Mouse (Mus musculus): ENCODE data around the gene Cox5b. TPM values are rescaled to one million over a fixed set of nuclear protein-coding genes. Genes with fewer than 3 reads are reported as not detected.

Gene Cox5b
- 362 and 401 TPM in 2 replicates for polyA plus RNA-seq (2015; fragmentation: Nextera tagmentation; extraction: Ambion mirVana)

DNA sequence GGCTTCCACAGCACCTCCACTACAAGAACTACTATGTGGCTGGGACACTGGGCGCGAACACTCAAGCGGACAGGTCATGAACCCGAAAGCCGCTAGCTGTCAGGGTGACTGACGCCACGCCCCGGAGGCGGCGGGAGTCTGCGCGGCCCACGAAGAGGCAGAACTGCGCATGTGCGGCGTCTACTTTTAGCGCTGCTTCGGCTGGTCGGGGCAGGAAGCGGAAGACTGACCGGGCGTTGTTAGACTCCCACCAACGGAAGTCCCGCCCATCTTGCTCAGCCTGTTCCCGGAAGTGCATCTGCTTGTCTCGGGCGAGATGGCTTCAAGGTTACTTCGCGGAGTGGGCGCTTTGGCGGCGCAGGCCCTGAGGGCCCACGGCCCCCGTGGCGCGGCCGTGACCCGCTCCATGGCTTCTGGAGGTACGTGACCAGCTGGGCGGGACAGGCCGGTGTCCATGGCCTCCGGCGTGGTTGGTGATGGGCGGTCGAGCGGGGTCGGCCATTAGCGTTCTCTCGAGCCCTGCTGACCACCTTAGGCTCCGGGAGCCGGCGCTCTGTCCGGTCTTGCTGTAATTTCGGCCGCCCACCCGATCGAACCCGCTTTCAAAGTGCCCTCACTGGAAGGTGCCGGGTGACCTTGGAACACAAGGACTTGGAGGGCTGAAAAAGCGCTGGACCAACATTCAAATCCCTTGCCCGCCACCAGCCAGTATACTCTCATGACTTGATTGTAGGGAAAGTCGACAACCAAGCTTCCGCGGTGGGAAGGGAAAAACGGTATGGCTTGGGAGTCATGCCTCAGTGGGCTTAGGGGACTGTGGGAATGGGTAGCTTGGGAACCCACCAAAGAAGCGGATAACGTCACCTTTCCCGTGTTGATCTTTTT lies at the start of gene Cox5b:
Gene Cox5b, plus strand, starts transcription at position 179 of the 885 bp plus-strand sequence.
- WGBS (ENCODE audit: insufficient replicate concordance): under 1% methylated on average over 68 of the region's 68 CpGs

DNA sequence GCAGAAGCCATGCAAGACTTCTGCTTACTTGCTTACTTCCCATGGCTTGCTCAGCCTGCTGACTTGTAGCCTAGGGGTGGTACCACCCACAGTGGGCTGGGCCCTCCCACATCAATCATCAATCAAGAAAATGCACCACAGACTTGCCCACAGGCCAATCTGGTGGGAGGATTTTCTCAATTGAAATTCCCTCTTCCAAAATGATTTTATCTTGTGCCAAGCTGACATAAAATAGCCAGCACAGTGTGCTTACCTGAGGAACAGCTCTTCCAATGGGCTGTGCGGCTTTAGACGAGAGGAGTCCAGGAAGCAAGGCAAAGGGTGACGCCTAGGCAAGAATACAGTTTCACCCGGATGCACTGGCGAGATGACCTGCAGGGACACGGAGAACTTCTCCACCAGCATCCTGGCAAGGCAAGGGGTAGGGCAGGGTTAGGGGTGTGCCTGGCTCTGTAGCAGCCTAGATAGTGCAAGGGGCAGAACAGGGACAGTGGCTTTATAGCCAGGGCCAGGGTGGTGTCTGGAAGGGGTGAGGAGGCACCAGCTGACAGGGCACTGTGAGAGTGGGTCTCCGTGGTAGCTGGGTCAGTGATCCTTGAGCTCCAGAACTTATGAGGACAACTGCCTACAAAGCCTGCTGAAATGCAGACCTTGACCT lies 47.2 kb upstream of the Cox5b start:
- Histone ChIP-seq H3K9ac (no peak overlapping the region), H3K36me3 (replicated peaks) (no peaks in the 10 kb centered on the region), H3K9me3 (replicated peaks) (no peaks in the 10 kb centered on the region), H3K27me3 (0 out of 2 replicates have a peak, but pooled peaks cover 15% of the 10 kb centered on the region), H3K4me2 (no peak overlapping the region; the same call in 1 of the 2 replicates), H3K4me3 (replicated peaks) (no peak overlapping the region), H3K4me1 (replicated peaks) (peaks cover 12% of the 10 kb centered on the region), H3K27ac (replicated peaks) (no peak overlapping the region)
- ATAC-seq (ENCODE audit: insufficient read depth): peak; percentile 42
- WGBS (ENCODE audit: insufficient replicate concordance): 66% methylated on average over 7 of the region's 7 CpGs

More for the DNA sequence above, at the start of gene Cox5b:
- H3K9ac ChIP-seq: peak within 1 kb of the TSS; percentile 74
- no peaks in the 10 kb centered on the region for H3K9me3 ChIP-seq (replicated peaks)
- peak within 1 kb of the TSS; percentile 73 for H3K4me3 ChIP-seq (replicated peaks)
- H3K27ac ChIP-seq (replicated peaks): peak within 1 kb of the TSS; percentile 59
- peak within 1 kb of the TSS; percentile 78 for H3K4me2 ChIP-seq
- ATAC-seq (ENCODE audit: insufficient read depth): peak; percentile 96
- no peaks in the 10 kb centered on the region for H3K27me3 ChIP-seq
- peaks cover 26% of the 10 kb centered on the region for H3K36me3 ChIP-seq (replicated peaks)
- peaks cover 17% of the 10 kb centered on the region for H3K4me1 ChIP-seq (replicated peaks)

DNA sequence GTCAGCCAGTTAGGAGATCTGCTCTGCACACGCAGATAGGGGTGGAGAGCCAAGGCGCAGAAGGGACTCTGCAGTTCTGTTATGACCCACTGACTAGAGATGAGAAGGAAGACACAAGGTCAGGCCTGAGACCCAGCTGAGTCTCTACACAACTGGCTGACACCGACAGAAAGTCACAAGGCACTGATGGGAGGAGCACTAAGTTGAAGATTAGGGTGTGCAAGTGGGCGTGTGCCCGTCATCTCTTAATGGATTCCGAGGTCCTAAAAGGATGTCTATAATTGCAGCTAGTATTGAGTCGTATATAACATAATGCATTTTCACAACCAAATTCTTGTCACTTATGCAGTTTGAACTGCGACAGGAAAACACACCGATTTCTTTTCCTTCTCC lies 46.6 kb upstream of the Cox5b start:
- H3K9ac ChIP-seq: no peak overlapping the region
- no peak for ATAC-seq (ENCODE audit: insufficient read depth)
- no peaks in the 10 kb centered on the region for H3K9me3 ChIP-seq (replicated peaks)
- no peak overlapping the region for H3K4me3 ChIP-seq (replicated peaks)
- WGBS (ENCODE audit: insufficient replicate concordance): 53% methylated on average over 9 of the region's 9 CpGs
- H3K4me2 ChIP-seq: no peak overlapping the region
- no peak overlapping the region for H3K27ac ChIP-seq (replicated peaks)
- no peaks in the 10 kb centered on the region for H3K36me3 ChIP-seq (replicated peaks)
- H3K4me1 ChIP-seq (replicated peaks): peaks cover 12% of the 10 kb centered on the region
- H3K27me3 ChIP-seq: peaks cover 15% of the 10 kb centered on the region; the same call in 1 of the 2 replicates

DNA sequence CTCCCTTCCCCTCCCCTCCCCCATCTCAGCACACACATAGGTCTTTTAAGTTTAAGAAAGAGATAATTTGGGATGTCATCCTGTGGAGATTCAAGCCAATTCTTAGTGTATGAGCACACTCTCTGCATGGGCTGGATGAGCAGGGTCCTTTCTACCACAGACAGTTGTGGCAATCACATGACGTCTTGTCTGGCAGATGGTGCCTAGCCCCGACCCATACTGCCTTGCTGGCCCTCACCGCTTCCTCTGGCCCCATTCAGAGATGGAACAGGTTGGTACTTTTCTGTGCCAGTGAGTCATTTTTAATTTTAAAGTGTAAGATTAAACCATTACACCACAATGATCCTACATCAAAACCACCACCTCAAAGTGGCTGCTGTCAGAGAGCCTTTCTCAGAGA lies 45.0 kb upstream of the Cox5b start:
- H3K4me2 ChIP-seq: no peak overlapping the region
- H3K36me3 ChIP-seq (replicated peaks): no peaks in the 10 kb centered on the region
- peaks cover 12% of the 10 kb centered on the region for H3K4me1 ChIP-seq (replicated peaks)
- no peak overlapping the region for H3K4me3 ChIP-seq (replicated peaks)
- H3K27ac ChIP-seq (replicated peaks): no peak overlapping the region
- no peaks in the 10 kb centered on the region for H3K9me3 ChIP-seq (replicated peaks)
- peaks cover 15% of the 10 kb centered on the region; the same call in 1 of the 2 replicates for H3K27me3 ChIP-seq
- H3K9ac ChIP-seq: no peak overlapping the region
- ATAC-seq (ENCODE audit: insufficient read depth): no peak
- WGBS (ENCODE audit: insufficient replicate concordance): 59% methylated on average over 3 of the region's 3 CpGs

DNA sequence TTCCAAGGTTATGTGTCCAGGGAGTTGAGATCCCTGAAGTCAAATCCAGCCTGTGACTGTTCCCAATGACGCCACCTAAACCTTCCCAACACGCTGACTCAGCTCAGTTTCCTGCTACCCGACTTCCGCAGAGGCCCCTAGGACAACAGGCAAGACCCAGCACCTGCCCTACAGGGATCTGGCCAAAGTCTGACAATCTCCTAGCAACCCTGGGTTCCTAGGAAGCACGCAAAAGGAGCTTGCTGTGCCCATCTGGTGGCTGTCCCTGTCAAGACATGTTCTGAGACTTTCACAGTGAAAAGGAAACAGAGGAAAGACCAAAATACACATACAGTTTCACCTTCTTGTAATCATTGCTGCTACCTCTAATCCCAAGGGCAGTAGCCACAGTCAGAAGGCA lies 43.6 kb upstream of the Cox5b start:
- Histone ChIP-seq H3K27ac (replicated peaks) (no peak overlapping the region), H3K4me2 (no peak overlapping the region), H3K4me3 (replicated peaks) (no peak overlapping the region), H3K9me3 (replicated peaks) (no peaks in the 10 kb centered on the region), H3K27me3 (peaks cover 15% of the 10 kb centered on the region; the same call in 1 of the 2 replicates), H3K4me1 (replicated peaks) (peaks cover 12% of the 10 kb centered on the region), H3K9ac (no peak overlapping the region), H3K36me3 (replicated peaks) (no peaks in the 10 kb centered on the region)
- 46% methylated on average over 5 of the region's 5 CpGs for WGBS (ENCODE audit: insufficient replicate concordance)
- ATAC-seq (ENCODE audit: insufficient read depth): no peak

DNA sequence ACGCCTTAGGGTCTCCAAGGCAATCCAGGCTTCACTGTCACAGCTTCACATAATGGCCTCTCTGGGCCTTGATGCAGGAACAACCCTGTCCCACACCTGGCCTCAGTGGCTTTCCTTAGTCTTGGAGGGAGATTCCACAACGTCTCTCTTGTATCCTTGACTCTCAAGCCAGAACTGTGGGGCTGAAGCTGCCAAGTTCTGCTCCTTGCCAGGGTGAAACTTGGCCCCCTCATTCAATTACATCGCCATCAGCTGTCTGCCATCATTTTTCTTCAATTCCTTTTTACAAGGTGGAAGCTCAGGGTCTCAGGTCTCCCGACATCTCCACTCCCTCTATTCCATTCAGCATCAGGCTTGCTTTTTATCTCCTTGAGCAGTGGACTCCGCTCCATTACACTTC lies 36.2 kb upstream of the Cox5b start:
- Histone ChIP-seq H3K27ac (replicated peaks) (no peak overlapping the region), H3K27me3 (no peaks in the 10 kb centered on the region), H3K4me2 (no peak overlapping the region), H3K9me3 (replicated peaks) (no peaks in the 10 kb centered on the region), H3K36me3 (replicated peaks) (no peaks in the 10 kb centered on the region), H3K4me3 (replicated peaks) (no peak overlapping the region), H3K9ac (no peak overlapping the region), H3K4me1 (replicated peaks) (peaks cover 27% of the 10 kb centered on the region)
- 76% methylated on average over 5 of the region's 5 CpGs for whole genome bisulfite sequencing (ENCODE audit: insufficient replicate concordance)
- ATAC-seq (ENCODE audit: insufficient read depth): no peak

DNA sequence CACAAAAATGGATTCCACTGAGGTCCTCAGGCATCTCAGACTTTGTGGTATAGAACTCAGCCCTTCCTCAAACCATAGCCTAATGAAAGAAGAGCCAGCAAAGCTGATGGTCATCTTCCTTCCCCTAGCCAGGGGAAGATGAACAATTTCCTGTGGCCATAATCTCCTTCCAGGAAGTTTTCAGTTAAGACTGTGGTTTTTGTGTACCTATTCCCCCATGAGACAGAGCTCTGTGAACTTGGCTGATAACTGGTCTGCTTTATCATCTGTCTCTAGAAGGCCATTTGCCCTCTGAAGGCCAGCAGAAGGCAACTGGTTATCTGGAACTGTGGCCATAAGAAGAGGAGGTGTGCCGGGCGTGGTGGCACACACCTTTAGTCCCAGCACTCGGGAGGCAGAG lies 35.0 kb upstream of the Cox5b start:
- Histone ChIP-seq H3K4me3 (replicated peaks) (no peak overlapping the region), H3K36me3 (replicated peaks) (no peaks in the 10 kb centered on the region), H3K27ac (replicated peaks) (no peak overlapping the region), H3K9me3 (replicated peaks) (no peaks in the 10 kb centered on the region), H3K27me3 (no peaks in the 10 kb centered on the region), H3K4me1 (replicated peaks) (peaks cover 27% of the 10 kb centered on the region), H3K9ac (no peak overlapping the region), H3K4me2 (no peak overlapping the region)
- no peak for ATAC-seq (ENCODE audit: insufficient read depth)
- WGBS (ENCODE audit: insufficient replicate concordance): 22% methylated on average over 3 of the region's 3 CpGs

DNA sequence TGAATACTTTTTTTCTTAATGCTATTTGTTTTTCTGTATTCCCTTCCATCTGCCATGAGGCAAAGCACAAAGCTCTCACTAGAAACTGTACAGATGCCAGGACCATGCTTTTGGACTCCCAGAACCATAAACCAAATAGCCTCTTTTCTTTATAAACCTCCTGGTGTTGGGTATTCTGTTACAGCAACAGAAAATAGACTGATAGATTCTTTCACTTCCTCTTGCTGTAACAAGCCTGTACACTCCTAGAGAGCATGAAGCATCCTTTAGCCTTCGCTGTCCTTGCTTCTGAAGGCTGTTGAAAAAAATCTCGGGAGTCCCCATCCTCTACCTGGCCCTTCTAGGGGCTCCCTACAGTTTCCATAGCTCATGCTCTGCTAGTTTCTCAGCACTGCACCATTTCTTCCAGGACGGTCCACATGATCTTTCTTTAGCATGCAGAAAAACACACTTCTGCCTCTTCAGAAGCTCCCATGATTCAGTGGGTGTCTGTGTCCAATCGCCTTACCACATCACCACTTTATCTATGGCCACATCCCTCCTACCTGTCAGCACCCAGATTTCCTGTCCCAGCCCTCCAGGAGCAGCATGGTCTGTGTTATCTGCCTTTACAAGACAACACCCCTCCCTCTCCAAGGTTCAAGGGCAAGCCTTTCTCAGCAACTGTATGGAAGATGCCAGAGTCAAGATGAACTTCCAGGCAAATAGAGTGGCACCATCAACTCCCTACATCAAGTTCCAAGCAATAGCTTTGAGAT lies 33.4 kb upstream of the Cox5b start:
- Histone ChIP-seq H3K27me3 (no peaks in the 10 kb centered on the region), H3K9me3 (replicated peaks) (no peaks in the 10 kb centered on the region), H3K4me3 (replicated peaks) (no peak overlapping the region), H3K4me1 (replicated peaks) (peaks cover 27% of the 10 kb centered on the region), H3K27ac (replicated peaks) (no peak overlapping the region), H3K9ac (no peak overlapping the region), H3K36me3 (replicated peaks) (no peaks in the 10 kb centered on the region), H3K4me2 (no peak overlapping the region)
- 36% methylated on average over 4 of the region's 4 CpGs for WGBS (ENCODE audit: insufficient replicate concordance)
- peak; percentile 51; the same call in 1 of the 2 replicates for ATAC-seq (ENCODE audit: insufficient read depth)

DNA sequence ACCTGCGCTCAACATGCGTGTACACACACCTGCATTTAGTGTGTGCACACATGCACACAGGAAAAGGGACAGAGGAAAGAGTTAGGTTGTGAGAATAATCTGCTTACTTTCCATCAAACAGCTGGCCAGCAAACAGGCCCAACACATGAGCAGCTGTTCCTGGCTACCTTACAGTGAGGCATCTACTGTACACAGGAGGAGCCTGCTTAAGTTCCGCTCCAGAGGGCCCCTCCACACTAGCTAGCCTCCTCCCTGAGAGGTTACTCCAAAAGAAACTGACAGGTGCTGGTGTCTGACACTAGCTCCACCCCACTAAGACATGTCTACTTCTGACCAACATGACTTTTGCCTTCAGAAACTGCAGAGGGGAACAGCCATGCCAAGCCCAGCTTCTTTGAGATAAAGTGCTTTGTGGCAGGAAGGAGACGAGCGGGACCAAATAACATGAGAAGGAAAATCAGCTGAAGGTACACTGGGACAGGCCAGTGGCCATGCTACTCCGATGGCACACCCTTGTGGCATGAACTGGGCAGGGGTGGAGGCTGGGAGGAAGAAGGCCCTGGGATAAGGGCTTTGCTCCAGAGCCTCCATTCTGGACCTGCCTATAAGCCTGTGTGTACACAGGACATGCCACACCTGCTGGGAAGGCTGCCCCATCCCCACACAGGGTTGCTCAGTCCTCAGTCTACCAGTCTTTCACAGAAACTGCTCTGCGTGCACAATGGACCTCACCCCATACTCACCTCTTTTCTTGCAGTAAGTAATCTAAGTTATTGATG lies 32.4 kb upstream of the Cox5b start:
- 56% methylated on average over 7 of the region's 7 CpGs for WGBS (ENCODE audit: insufficient replicate concordance)
- Histone ChIP-seq H3K4me1 (replicated peaks) (peaks cover 27% of the 10 kb centered on the region), H3K9ac (no peak overlapping the region), H3K27me3 (no peaks in the 10 kb centered on the region), H3K27ac (replicated peaks) (no peak overlapping the region), H3K9me3 (replicated peaks) (no peaks in the 10 kb centered on the region), H3K36me3 (replicated peaks) (no peaks in the 10 kb centered on the region), H3K4me3 (replicated peaks) (no peak overlapping the region), H3K4me2 (no peak overlapping the region)
- no peak for ATAC-seq (ENCODE audit: insufficient read depth)

DNA sequence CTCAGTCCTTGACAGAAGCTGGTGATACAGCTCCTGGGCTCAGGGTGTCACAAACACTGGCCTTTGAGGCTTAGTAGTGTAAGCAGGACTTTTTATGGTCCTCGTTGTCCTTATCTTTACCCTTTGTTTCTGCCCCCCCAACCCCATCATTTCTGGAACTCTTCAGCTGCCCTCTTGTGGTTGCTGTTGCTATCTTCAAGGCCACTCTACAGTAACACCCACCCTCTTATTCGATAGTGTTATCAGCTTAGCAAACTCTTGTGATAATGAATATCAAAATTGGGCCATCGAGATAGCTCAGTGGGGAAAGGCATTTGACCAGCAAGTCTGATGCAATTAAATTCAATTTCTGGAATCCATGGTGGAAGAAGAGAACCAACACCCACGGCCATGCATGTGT lies 26.8 kb upstream of the Cox5b start:
- Histone ChIP-seq H3K27me3 (no peaks in the 10 kb centered on the region), H3K9ac (no peak overlapping the region), H3K9me3 (replicated peaks) (no peaks in the 10 kb centered on the region), H3K4me1 (replicated peaks) (peaks cover 17% of the 10 kb centered on the region), H3K27ac (replicated peaks) (0 out of 2 replicates have a peak overlapping the region, but pooled peaks have one; percentile 14), H3K4me2 (no peak overlapping the region), H3K4me3 (replicated peaks) (no peak overlapping the region), H3K36me3 (replicated peaks) (no peaks in the 10 kb centered on the region)
- WGBS (ENCODE audit: insufficient replicate concordance): 27% methylated on average over 4 of the region's 4 CpGs
- no peak for ATAC-seq (ENCODE audit: insufficient read depth)
